Mouse (Mus musculus) embryonic stem cell, embryonic (primary cell): ENCODE data around the gene B3galt6.

Experiments
- CTCF ChIA-PET, 4 experiments: fragments of 300-600 bp in 2 of 4; fragments of 350-600 bp in 2 of 4; sonication (Branson Sonifier 250); formaldehyde crosslinking; loops; one replicate each; lab custom pipeline; 2022; ENCODE audit warnings: inconsistent platforms in 2 of 4; lab: Charles Lee
- POLR2A ChIA-PET, 4 experiments: fragments of 300-600 bp in 2 of 4; fragments of 350-600 bp in 2 of 4; sonication (Branson Sonifier 250); formaldehyde crosslinking; loops; one replicate each; lab custom pipeline; 2022; ENCODE audit warnings: antibody characterized with exemption in 4 of 4, inconsistent platforms in 1 of 4; lab: Charles Lee

The B3galt6 gene

GRCm38 (mm10) chr4:156014436-156014835 is 22.0 kb upstream of the B3galt6 start:
- ChIA-PET POLR2A (interaction anchor here in 1 of 4 experiments (0.5 to 4.5 kb wide), 6 partner anchors 18 to 198 kb away, joined by 3 to 26 read pairs (median 4); partner anchors contain the start of genes 9430015G10Rik and Sdf4), CTCF (no interaction called here)

GRCm38 (mm10) chr4:156013637-156014036 is 21.2 kb upstream of the B3galt6 start, which contains the start of gene Tnfrsf4:
Gene Tnfrsf4, plus strand, starts transcription at chr4:156013843.
- POLR2A ChIA-PET: interaction anchor here in 2 of 4 experiments (0.8 to 5.2 kb wide), 10 partner anchors 9 to 97 kb away, joined by 3 to 29 read pairs (median 4); partner anchors contain the start of genes 9430015G10Rik (in 1 of the 2) and Sdf4 (in 1 of the 2)
- CTCF ChIA-PET: no interaction called here

GRCm38 (mm10) chr4:156008369-156008768 is 15.9 kb upstream of the B3galt6 start:
- CTCF ChIA-PET: no interaction called here
- POLR2A ChIA-PET: interaction anchor here in 1 of 4 experiments (2.3 kb wide), 1 partner anchor 14 kb away, joined by 10 read pairs; the partner anchor contains the start of genes B3galt6 and Sdf4

GRCm38 (mm10) chr4:156004109-156004508 is 11.7 kb upstream of the B3galt6 start:
- ChIA-PET POLR2A (interaction anchor here in 2 of 4 experiments (0.5 to 3.4 kb wide), 5 partner anchors 8 to 454 kb away, joined by 3 to 10 read pairs (median 6); no protein-coding TSS in a partner anchor), CTCF (no interaction called here)

- CTCF ChIA-PET: interaction anchor here in 1 of 4 experiments (0.7 kb wide), 1 partner anchor 13 kb away, joined by 3 read pairs; no protein-coding TSS in a partner anchor
- POLR2A ChIA-PET: interaction anchor here in 2 of 4 experiments (0.6 to 4.8 kb wide), 15 partner anchors 10 to 160 kb away, joined by 3 to 26 read pairs (median 4); partner anchors contain the start of genes Cptp (in 1 of the 2), Ints11 (in 1 of the 2), Tnfrsf4 (in 1 of the 2) and Ttll10 (in 1 of the 2)
Observed at GRCm38 (mm10) chr4:155993606-155994005, 1.2 kb upstream of the B3galt6 start.

GRCm38 (mm10) chr4:155992906-155993547 is 578 bp upstream of the B3galt6 start:
- ChIA-PET POLR2A (interaction anchor here in 3 of 4 experiments (0.7 to 4.8 kb wide), 14 partner anchors 10 to 159 kb away, joined by 3 to 26 read pairs (median 4); partner anchors contain the start of genes Cptp (in 1 of the 3), Ints11 (in 1 of the 3), Tnfrsf4 (in 1 of the 3) and Ttll10 (in 1 of the 3)), CTCF (interaction anchor here in 1 of 4 experiments (0.6 kb wide), 1 partner anchor 56 kb away, joined by 3 read pairs; no protein-coding TSS in a partner anchor)

GRCm38 (mm10) chr4:155991908-155992230 is 580 bp downstream of the B3galt6 start:
- ChIA-PET POLR2A (interaction anchor here in 3 of 4 experiments (0.6 to 2.1 kb wide), 12 partner anchors 18 to 201 kb away, joined by 3 to 7 read pairs (median 4); partner anchors contain the start of genes 9430015G10Rik (in 1 of the 3), Mxra8 (in 1 of the 3) and Tnfrsf4 (in 1 of the 3)), CTCF (interaction anchor here in 1 of 4 experiments (1.7 kb wide), 1 partner anchor 33 kb away, joined by 4 read pairs; no protein-coding TSS in a partner anchor)

- CTCF ChIA-PET: interaction anchor here in 3 of 4 experiments (0.7 to 1.7 kb wide), 3 partner anchors 29 to 92 kb away, joined by 3 to 4 read pairs (median 4); partner anchors contain the start of gene C1qtnf12 (in 1 of the 3)
- POLR2A ChIA-PET: interaction anchor here in 3 of 4 experiments (0.6 to 2.1 kb wide), 16 partner anchors 10 to 202 kb away, joined by 3 to 7 read pairs (median 3); partner anchors contain the start of genes 9430015G10Rik (in 1 of the 3), Mxra8 (in 1 of the 3) and Tnfrsf4 (in 1 of the 3)
Observed at GRCm38 (mm10) chr4:155991211-155991907, 1.1 kb downstream of the B3galt6 start.

GRCm38 (mm10) chr4:155983788-155984187 is 8.7 kb downstream of the B3galt6 start:
- POLR2A ChIA-PET: interaction anchor here in 2 of 4 experiments (0.9 to 1.6 kb wide), 6 partner anchors 14 to 126 kb away, joined by 3 to 4 read pairs (median 3); partner anchors contain the start of genes 9430015G10Rik (in 1 of the 2), C1qtnf12 (in 1 of the 2) and Ube2j2 (in 1 of the 2)
- CTCF ChIA-PET: interaction anchor here in 1 of 4 experiments (0.9 kb wide), 1 partner anchor 25 kb away, joined by 3 read pairs; no protein-coding TSS in a partner anchor

GRCm38 (mm10) chr4:155981436-155982082 is 10.9 kb downstream of the B3galt6 start:
- CTCF ChIA-PET: interaction anchor here in 3 of 4 experiments (0.6 to 2.2 kb wide), 4 partner anchors 22 to 148 kb away, joined by 3 to 10 read pairs (median 6); no protein-coding TSS in a partner anchor

GRCm38 (mm10) chr4:155973239-155973638 is 19.2 kb downstream of the B3galt6 start:
- ChIA-PET POLR2A (interaction anchor here in 2 of 4 experiments (0.8 to 1.5 kb wide), 6 partner anchors 11 to 23 kb away, joined by 3 to 5 read pairs (median 4); partner anchors contain the start of gene C1qtnf12 (in 2 of the 2)), CTCF (interaction anchor here in 2 of 4 experiments (0.6 to 1.2 kb wide), 3 partner anchors 14 to 189 kb away, joined by 3 to 7 read pairs (median 3); no protein-coding TSS in a partner anchor)

More at GRCm38 (mm10) chr4:155981436-155982082, 10.9 kb downstream of the B3galt6 start:
- POLR2A ChIA-PET: interaction anchor here in 2 of 4 experiments (0.7 to 2.5 kb wide), 7 partner anchors 10 to 50 kb away, joined by 3 to 8 read pairs (median 3); no protein-coding TSS in a partner anchor

- ChIA-PET CTCF (interaction anchor here in 2 of 4 experiments (0.6 to 1.2 kb wide), 2 partner anchors 103 to 189 kb away, joined by 3 to 7 read pairs; no protein-coding TSS in a partner anchor), POLR2A (interaction anchor here in 2 of 4 experiments (0.8 to 6.7 kb wide), 4 partner anchors 10 to 24 kb away, joined by 3 to 59 read pairs (median 4); partner anchors contain the start of gene C1qtnf12 (in 2 of the 2))
Observed at GRCm38 (mm10) chr4:155972651-155973050, 19.8 kb downstream of the B3galt6 start.

- ChIA-PET CTCF (interaction anchor here in 3 of 4 experiments (0.6 to 3.0 kb wide), 4 partner anchors 10 to 139 kb away, joined by 3 to 23 read pairs (median 4); no protein-coding TSS in a partner anchor), POLR2A (interaction anchor here in 2 of 4 experiments (0.8 to 6.7 kb wide), 10 partner anchors 11 to 122 kb away, joined by 3 to 59 read pairs (median 4); partner anchors contain the start of gene C1qtnf12 (in 1 of the 2))
Observed at GRCm38 (mm10) chr4:155970286-155970685, 22.2 kb downstream of the B3galt6 start.

GRCm38 (mm10) chr4:155969043-155969653 is 23.3 kb downstream of the B3galt6 start:
- CTCF ChIA-PET: interaction anchor here (0.6 to 3.0 kb wide), 10 partner anchors 9 to 100 kb away, joined by 3 to 23 read pairs (median 4); partner anchors contain the start of genes Cptp (in 1 of the 4) and Ints11 (in 1 of the 4)
- POLR2A ChIA-PET: interaction anchor here in 3 of 4 experiments (0.5 to 6.7 kb wide), 23 partner anchors 8 to 165 kb away, joined by 3 to 59 read pairs (median 4); partner anchors contain the start of genes B3galt6 (in 1 of the 3), C1qtnf12 (in 1 of the 3), Tnfrsf4 (in 1 of the 3) and Ube2j2 (in 1 of the 3)

GRCm38 (mm10) chr4:155964396-155964795 is 28.1 kb downstream of the B3galt6 start:
- ChIA-PET CTCF (no interaction called here), POLR2A (interaction anchor here in 2 of 4 experiments (1.0 to 2.3 kb wide), 3 partner anchors 10 to 24 kb away, joined by 3 to 15 read pairs (median 3); no protein-coding TSS in a partner anchor)
